Mouse (Mus musculus): Measurements from ENCODE around the gene Ifitm3.
A peak's percentile ranks its signal among the peaks of the same experiment; 100 is the strongest.
"Not testable (repeated sequence)": the region's sequence is repeated elsewhere in the genome, so short reads cannot be mapped to it uniquely, and the experiment has no call there.

The Ifitm3 gene

GRCm38 (mm10) chr7:141010593-141010992 lies at the start of gene Ifitm3:
Gene Ifitm3, minus strand, starts transcription at chr7:141010770.
- DNase-seq, result no peak

- DNase-seq, result no peak
Observed at GRCm38 (mm10) chr7:141059929-141060328, 49.4 kb upstream of the Ifitm3 start.

- DNase-seq, result no peak
Observed at GRCm38 (mm10) chr7:141058601-141059341, 48.2 kb upstream of the Ifitm3 start.

- no peak for DNase-seq
Observed at GRCm38 (mm10) chr7:141057541-141057940, 47.0 kb upstream of the Ifitm3 start.

GRCm38 (mm10) chr7:141056976-141057375 lies 46.4 kb upstream of the Ifitm3 start:
- DNase-seq, result no peak

GRCm38 (mm10) chr7:141055785-141056184 lies 45.2 kb upstream of the Ifitm3 start:
- DNase-seq, result no peak

- DNase-seq, result no peak
Observed at GRCm38 (mm10) chr7:141052421-141052820, 41.9 kb upstream of the Ifitm3 start.

GRCm38 (mm10) chr7:141052016-141052415 lies 41.4 kb upstream of the Ifitm3 start:
- DNase-seq, result no peak

GRCm38 (mm10) chr7:141051060-141051685 lies 40.6 kb upstream of the Ifitm3 start:
- no peak for DNase-seq

- no peak for DNase-seq
Observed at GRCm38 (mm10) chr7:141049326-141049725, 38.8 kb upstream of the Ifitm3 start.

GRCm38 (mm10) chr7:141048226-141049218 lies 38.0 kb upstream of the Ifitm3 start:
- peak; percentile 91 for DNase-seq

GRCm38 (mm10) chr7:141047581-141048225 lies 37.1 kb upstream of the Ifitm3 start:
- peak; percentile 49 to 56 for DNase-seq

GRCm38 (mm10) chr7:141046931-141047580 lies 36.5 kb upstream of the Ifitm3 start:
- DNase-seq, result no peak

- DNase-seq, result no peak
Observed at GRCm38 (mm10) chr7:141042539-141042938, 32.0 kb upstream of the Ifitm3 start.

- peak; percentile 49 to 62 for DNase-seq
Observed at GRCm38 (mm10) chr7:141041661-141042060, 31.1 kb upstream of the Ifitm3 start.

- DNase-seq, result no peak
Observed at GRCm38 (mm10) chr7:141040867-141041606, 30.5 kb upstream of the Ifitm3 start.

- no peak for DNase-seq
Observed at GRCm38 (mm10) chr7:141039386-141040107, 29.0 kb upstream of the Ifitm3 start.

- DNase-seq, result no peak
Observed at GRCm38 (mm10) chr7:141038090-141039032, 27.8 kb upstream of the Ifitm3 start.

GRCm38 (mm10) chr7:141036624-141037023 lies 26.1 kb upstream of the Ifitm3 start:
- DNase-seq, result not testable (repeated sequence)

All from cerebellum, postnatal 36 days (tissue).